Comparison of ENCODE assay signal across 21 mouse cellular contexts in genomic region chr5:77748933-77749332, GRCm38 (mm10).
A peak's percentile ranks its signal among the peaks of the same experiment; 100 is the strongest.
DNase-seq lines count a peak whose midpoint lies in the region; ATAC-seq lines count a peak whose summit lies in the region.
"Had no signal": no experiment of that assay in that cellular context is flagged by ENCODE, and none has a peak within 500 bp of the region (broad histone marks: within the 10 kb centered on the region; RNA-seq: fewer than 3 reads in every experiment).

No protein-coding gene starts in this region.

- no peak for DNase-seq in frontal cortex, postnatal 25 days (ENCODE audit: low spot score in 2 of 2)
- DNase-seq in hindbrain, embryonic 14.5 days (ENCODE audit: low spot score) = peak; percentile 9
- peak; percentile 6 for DNase-seq in telencephalon, adult 2 months (ENCODE audit: low read depth, low spot score)
- DNase-seq in gastrocnemius, adult 8-10 months (ENCODE audit: low spot score in 2 of 2) = no peak
- DNase-seq: adrenal gland, adult 2 months; adrenal gland, adult 8-10 months; adrenal gland, postnatal 10 days; adrenal gland, postnatal 14 days; adrenal gland, postnatal 25 days; adrenal gland, postnatal 36 days; B cell, adult 2 months; cerebellum, adult 11 months; cerebellum, adult 11-12 months; cerebellum, adult 18-20 months had no signal

- H3K27me3 ChIP-seq in hindbrain, embryonic 14.5 days (ENCODE audit: control insufficient read depth, insufficient read depth, low read length) = no peaks in the 10 kb centered on the region
- H3K27me3 ChIP-seq in hindbrain, embryonic 16.5 days (replicated peaks; ENCODE audit: control insufficient read depth, insufficient read depth, low read length) = no peaks in the 10 kb centered on the region
- H3K27me3 ChIP-seq: CH12.LX, Patski had no signal

- WGBS in hindbrain, embryonic 14.5 days = 97% methylated on average over 1 of the region's 1 CpGs
- 93% methylated on average over 1 of the region's 1 CpGs for whole genome bisulfite sequencing in hindbrain, embryonic 16.5 days

- H3K36me3 ChIP-seq in hindbrain, embryonic 14.5 days (replicated peaks; ENCODE audit: control insufficient read depth, insufficient read depth) = no peaks in the 10 kb centered on the region
- no peaks in the 10 kb centered on the region for H3K36me3 ChIP-seq in hindbrain, embryonic 16.5 days (ENCODE audit: control insufficient read depth, insufficient read depth, low read length)
- H3K36me3 ChIP-seq: G1E had no signal

- no peak overlapping the region for H3K4me2 ChIP-seq in hindbrain, embryonic 14.5 days (replicated peaks)
- H3K4me2 ChIP-seq in hindbrain, embryonic 16.5 days (ENCODE audit: low read length) = no peak overlapping the region

- no peak overlapping the region for H3K9ac ChIP-seq in hindbrain, embryonic 14.5 days
- H3K9ac ChIP-seq in hindbrain, embryonic 16.5 days (ENCODE audit: low read depth, low read length) = no peak overlapping the region

- no peaks in the 10 kb centered on the region for H3K9me3 ChIP-seq in hindbrain, embryonic 14.5 days (ENCODE audit: control insufficient read depth, low read length)
- no peaks in the 10 kb centered on the region for H3K9me3 ChIP-seq in hindbrain, embryonic 16.5 days (ENCODE audit: control insufficient read depth, low read length)

- no peak overlapping the region for H3K27ac ChIP-seq in hindbrain, embryonic 14.5 days
- no peak overlapping the region for H3K27ac ChIP-seq in hindbrain, embryonic 16.5 days (ENCODE audit: low read depth, low read length)

- H3K4me1 ChIP-seq in hindbrain, embryonic 14.5 days (replicated peaks; ENCODE audit: control insufficient read depth, insufficient read depth, low read length) = peaks cover 5% of the 10 kb centered on the region
- no peaks in the 10 kb centered on the region for H3K4me1 ChIP-seq in hindbrain, embryonic 16.5 days (ENCODE audit: control insufficient read depth, insufficient read depth, low read depth, low read length)

- peak; percentile 95 for ATAC-seq in frontal cortex, adult (ENCODE audit: low TSS enrichment)
- ATAC-seq in hindbrain, embryonic 14.5 days (ENCODE audit: low FRiP score) = no peak
- ATAC-seq in hindbrain, embryonic 16.5 days = no peak
- ATAC-seq: activated CD4-positive, CD25-positive, alpha-beta regulatory T cell, adult 4 months; CD4-positive, CD25-positive, alpha-beta regulatory T cell, adult 4 months; Patski had no signal

- no peak overlapping the region for H3K4me3 ChIP-seq in hindbrain, embryonic 14.5 days (replicated peaks; ENCODE audit: low read length)
- H3K4me3 ChIP-seq in hindbrain, embryonic 16.5 days (ENCODE audit: low read length) = no peak overlapping the region

Comparison
In these comparisons a context has a peak if more than half of its experiments do, and no peak if none do; other contexts are left out.
1. DNase-seq: peak in hindbrain, embryonic 14.5 days (single experiment) and telencephalon, adult 2 months (single experiment); none in frontal cortex, postnatal 25 days (0 of 2) and gastrocnemius, adult 8-10 months (0 of 2).